Mouse (Mus musculus): ENCODE results near the gene Ppfia1.

DNA sequence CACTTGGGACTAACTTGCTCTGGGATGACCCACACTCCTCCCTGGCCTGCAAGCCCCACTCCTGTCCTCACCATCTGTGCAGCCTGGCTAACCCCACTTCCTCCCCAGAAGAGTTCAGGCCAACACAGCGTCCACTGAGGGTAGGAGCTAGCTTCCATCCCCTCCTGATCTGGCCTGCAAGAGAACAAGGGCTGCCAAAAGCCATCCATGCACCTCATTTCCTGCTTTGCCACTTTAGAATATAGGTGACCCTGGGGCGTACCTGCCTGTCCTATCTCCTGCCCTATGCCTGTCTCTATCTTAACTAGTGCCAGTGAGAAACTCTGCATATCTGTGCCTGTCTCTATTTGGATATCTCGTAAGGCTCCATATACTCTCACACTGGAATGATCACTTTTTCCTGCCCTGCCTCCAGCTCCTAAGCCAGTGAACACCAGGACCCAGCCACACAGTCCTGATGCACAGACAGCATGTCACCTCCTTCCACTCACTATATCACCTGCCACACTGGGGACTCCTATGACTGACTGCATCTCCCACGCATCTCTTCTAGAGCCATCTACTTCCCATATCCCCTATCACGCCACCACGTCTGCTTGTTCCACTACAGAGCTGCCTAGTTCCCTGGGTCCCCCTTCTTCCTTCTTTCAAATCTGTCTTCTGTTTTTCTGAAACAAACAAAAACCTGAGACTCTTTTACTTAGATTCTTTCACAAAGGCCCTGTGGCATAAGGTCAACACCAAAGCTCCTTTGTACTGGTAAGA, 28.9 kb downstream of the Ppfia1 start:
- TF ChIP-seq CTCF (conservative IDR thresholded peaks at IDR 0.05; ENCODE audit: low read length) (no peak), POU5F1 (IDR thresholded peaks at IDR 0.05; ENCODE audit: borderline replicate concordance, low read length) (no peak)
